Mouse (Mus musculus): ENCODE results near the gene Tmem107.

Tmem107 gene

DNA sequence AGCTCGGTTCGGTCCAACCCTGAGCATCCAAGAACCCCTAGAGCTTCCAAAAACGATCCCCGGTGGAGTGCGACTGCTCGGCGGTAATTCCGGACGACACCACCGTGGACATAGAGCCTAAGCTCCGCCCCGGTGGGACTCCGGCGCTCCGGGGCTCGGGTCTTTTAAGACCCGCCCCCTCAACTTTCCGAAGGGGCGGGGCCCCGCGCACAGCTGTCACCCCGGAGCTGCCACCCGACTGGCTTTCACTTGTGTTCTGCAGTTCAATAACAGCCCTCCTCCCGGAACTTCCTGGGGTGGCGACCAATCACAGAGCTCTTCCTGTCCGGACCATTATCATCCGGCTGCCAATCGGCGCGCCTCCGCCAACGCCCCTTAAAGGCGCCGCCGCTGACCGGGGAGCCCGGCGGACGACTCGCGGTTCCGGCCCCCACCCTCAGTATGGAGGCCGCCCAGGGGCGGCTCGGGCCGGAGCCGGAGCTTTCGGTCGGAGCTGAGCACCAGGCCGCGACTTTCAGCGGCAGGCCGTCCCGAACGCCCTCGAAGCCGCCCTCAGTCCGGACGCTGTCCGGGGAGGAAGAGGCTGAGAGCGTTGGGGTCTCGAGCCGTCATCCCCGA, 11.1 kb upstream of the Tmem107 start, which contains the start of gene Borcs6:
TSS of gene Borcs6 (plus strand) at position 361 of the 618 bp plus-strand sequence.
- DNase-seq (ENCODE audit: low read depth, low spot score), result peak; percentile 98

DNA sequence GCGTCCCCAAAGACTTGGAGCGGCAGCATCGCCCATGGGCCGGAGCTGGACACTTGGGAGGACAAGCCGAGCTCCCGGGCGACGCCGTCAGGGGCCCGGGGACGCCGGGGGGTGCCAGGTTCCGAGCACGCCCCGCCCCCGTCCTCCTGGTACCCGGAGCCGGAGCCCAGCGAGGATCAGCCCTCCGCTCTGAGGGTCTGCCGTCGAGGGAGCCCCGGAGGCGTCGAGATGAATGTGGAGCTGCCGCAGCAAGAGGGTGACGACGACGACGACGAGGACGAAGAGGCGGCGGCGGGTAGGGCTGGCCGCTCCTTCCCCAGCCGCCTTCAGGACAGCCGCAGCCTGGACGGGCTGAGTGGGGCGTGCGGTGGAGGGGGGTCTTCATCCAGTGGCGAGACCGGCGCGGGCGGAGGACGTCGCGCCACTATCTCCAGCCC, 10.6 kb upstream of the Tmem107 start:
- DNase-seq (ENCODE audit: low read depth, low spot score), result no peak

DNA sequence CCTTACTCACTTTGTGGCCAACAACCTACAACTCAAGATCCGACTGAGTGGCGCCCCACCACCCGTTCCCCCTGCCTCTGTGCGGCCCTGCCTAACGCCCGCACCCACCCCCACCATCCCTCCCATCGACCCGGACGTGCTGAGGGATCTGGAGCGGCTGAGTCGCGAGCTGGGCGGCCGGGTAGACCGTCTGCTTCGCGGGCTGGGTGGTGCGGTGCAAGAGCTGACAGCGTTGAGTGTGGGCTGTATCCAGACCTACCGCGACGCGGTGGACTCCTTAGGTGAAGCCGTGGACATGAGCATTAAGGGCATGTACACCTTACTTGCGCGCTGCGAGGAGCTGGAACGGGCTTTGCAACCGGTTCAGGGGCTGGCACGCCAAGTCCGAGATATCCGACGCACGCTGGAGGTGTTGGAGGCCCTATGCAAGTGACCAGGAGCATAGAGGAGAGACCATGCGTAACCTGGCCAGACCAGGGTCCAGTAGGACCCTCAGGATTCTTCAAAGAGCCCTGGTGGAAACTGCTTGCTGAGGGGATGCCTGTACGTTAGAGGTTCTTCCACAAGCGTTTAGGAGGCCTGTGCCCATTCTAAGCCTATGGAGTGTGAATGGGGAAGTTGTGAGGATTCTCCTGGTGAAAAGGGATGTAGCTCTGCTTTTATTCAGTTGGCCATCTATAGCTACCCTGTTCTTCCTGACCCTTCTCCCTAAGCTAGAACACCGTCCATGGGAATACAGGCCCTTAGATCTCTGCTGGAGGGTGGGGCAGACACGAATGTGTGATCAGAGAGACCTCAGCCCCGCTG, 10.0 kb upstream of the Tmem107 start:
- no peak for DNase-seq (ENCODE audit: low read depth, low spot score)

DNA sequence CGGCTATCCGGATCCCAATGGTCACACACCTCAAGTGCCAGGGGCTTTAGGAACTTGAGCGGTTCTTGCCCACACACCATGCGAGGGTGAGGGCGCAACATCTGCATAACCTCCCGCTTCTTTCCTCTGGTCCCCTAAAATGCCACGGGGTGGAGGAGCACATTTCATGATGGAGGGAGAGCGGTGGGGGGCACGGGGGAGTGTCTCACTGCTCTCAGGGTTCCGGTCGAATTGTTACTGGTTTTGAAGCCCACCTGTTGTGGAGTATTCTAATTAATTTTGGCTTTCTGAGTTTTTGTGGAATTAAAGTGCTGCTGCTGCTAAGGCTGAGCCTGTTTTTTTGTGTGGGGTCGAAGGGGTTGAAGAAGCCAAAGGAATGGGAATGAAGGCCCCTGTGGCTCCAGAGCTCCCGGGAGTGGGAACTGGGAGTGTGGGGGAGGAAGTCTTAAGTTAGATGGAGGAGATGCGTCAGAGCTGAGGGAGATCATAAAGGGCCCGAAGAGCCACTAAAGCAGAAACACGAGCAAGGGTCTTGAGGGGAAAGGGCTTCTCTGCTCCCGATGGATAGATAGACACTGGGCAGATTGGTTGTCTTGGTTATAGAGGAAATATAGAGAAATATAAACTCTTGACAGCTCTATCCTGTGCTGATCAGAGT, 9.2 kb upstream of the Tmem107 start:
- DNase-seq (ENCODE audit: low read depth, low spot score), result no peak

DNA sequence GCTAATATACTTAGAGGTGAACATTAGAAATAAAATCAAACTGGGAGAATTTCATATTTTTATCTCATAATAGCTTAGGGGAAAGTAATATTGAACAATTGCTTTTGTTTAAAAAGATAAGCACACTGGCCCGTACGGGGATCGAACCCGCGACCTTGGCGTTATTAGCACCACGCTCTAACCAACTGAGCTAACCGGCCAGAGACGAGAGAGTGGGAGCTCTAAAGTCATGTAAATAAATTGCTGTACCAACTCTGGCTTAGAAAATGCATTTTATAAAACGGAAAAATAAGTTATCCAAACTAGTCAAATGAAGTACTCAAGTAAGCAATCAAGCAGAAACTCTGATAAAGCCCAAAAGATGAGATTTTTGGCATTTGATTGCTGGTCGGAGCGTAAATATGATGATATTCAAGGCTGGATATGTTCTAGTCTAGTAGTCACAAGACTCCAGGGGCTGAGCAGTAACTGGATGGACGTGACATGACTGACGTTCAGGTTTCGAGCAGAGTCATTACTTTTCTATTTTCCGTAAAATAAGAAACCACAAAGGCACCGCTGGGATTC, 8.3 kb upstream of the Tmem107 start:
- DNase-seq (ENCODE audit: low read depth, low spot score), result peak; percentile 78

DNA sequence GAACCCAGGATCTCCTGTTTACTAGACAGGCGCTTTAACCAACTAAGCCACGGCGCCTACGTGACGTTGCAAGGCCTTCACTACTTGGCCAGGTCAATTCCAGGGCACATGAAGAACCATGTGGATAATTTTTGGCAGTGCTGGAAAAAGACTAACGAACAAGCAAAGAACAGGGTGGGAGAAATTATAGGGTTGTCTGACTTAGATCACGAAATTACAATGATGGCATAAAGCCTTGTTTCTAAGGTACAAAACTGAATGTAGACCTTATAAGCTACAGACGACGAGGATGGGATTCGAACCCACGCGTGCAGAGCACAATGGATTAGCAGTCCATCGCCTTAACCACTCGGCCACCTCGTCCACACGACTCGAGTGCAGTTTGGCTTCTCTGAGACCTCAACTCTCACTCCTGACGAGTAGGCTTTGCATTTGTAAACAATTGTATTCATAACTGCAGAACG, 7.8 kb upstream of the Tmem107 start:
- DNase-seq (ENCODE audit: low read depth, low spot score), result peak; percentile 94

DNA sequence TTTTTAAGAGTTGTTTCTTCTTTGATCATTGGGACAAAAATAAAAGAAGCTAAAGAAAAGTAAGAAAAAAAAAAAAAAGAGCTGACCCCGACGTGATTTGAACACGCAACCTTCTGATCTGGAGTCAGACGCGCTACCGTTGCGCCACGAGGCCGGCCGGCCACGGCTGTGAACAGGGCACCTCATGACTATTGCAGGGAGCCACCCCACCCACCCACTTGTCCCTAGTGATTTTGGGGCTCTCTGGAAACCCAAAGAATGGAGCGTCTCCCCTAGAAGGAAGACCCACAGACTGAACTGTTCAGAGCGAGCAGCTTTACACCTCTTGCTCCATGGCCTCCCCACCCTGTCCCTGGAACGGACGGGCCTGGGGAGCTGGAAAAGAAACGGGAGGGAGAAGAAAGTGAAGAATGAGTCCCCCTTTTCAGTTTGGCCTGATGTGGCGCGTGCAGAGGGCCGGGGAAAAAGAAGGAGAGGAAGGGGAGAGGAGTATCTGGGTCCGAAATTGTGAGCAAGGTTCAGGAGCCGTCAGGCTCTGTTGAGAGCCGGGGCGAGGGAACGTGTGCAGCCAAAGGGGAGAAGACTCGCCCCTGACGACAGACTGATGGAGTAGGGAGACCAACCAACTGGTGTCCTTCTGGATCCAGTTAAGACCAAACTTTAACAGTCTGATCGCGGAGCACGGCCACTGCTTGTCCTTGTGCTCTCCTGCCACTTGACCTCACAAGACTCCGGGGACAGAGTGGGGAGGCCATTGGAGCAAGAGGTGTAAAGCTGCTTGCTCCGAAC, 7.0 kb upstream of the Tmem107 start:
- peak; percentile 82 for DNase-seq (ENCODE audit: low read depth, low spot score)

DNA sequence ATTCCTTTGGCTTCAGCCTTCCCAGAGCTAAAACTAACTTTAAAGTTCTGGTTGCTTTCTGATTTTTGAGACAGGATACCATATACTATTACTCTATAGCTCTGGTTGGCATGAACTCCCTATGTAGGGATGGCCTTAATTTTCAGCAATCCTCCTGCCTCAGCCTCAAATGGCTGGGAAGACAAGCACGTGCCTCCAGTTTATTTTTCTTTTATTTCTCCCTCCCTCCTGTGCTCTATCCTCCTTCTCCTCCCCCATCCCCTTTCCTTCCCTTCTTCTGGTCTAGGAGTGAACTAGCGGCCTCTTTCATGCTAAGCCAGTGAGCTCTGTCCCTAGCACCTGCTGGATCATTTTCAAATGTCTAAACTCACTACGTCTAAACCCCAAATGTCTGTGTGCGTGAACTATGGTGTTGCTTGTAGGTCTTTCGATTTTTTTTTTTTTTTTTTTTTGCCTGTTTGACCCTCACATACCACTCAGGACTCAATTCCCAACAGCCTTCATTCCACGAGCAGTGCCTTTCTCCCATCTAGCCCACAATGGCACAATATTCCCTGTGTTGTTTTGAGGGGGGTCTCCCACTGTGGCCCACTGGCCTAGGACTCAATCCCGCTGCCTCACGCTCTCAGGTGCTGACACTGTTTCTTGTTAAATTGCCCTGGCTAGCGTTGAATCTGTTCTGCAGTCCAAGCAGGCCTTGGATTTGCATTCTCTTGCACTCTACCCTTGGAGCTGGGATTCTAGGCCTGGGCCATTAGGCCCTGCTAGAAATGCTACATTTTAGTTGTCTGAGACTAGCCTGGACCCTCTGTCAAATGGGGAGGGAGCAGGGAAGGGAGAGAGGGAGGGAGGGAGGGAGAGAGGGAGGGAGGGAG, 6.1 kb upstream of the Tmem107 start:
- DNase-seq (ENCODE audit: low read depth, low spot score), result no peak

DNA sequence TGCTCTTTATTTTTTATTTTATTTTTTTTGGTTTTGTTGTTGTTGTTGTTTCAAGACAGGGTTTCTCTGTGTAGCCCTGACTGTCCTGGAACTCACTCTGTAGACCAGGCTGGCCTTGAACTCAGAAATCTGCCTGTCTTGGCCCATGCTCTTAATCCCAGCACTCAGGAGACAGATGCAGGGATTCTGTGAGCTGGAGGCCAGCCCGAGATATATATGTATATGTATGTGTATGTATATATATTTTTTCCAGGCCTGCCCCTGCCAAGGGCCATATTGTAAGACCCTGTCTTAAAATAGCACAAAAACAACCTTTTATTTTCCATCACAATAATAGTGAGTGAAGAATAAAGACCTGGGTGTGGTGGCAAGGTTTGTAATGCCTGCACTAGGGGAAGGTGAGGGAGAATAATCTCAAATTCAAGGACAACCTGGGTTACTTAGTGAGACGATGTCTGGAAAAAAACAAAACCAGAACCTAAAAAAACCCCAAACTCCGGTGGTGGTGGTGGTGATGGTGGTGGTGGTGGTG, 5.1 kb upstream of the Tmem107 start:
- no peak for DNase-seq (ENCODE audit: low read depth, low spot score)

DNA sequence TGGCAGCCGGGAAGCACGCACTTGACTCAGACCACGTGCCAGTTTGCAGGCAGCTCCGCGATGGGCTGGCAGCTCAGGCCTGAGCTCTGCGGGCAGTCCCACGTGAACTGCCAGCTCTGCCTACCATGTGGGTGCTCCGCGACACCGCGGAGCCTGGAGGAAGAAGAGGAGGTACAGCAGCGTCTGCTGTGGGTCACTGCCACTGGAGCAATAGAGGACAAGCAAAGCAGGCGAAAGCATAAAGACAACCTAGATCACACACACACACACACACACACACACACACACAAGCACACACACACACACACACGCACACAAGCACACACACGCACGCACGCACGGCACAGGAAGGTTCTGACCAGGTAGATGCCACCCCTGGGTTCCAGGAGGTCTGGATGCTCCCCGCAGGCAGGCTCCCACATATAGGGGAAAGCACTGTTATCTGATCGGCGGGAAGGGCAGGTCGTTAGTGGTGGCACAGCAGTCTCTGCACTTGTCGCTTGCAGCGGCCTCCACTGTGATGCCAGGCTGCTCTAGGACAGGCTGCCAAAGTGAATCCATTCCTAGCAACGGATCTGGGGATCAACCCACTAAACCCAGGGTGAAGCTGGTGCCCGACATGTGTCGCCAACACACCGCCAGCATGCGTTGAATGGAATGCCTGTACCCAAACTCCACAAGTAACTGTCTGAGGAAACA, 4.3 kb upstream of the Tmem107 start:
- DNase-seq (ENCODE audit: low read depth, low spot score), result no peak

DNA sequence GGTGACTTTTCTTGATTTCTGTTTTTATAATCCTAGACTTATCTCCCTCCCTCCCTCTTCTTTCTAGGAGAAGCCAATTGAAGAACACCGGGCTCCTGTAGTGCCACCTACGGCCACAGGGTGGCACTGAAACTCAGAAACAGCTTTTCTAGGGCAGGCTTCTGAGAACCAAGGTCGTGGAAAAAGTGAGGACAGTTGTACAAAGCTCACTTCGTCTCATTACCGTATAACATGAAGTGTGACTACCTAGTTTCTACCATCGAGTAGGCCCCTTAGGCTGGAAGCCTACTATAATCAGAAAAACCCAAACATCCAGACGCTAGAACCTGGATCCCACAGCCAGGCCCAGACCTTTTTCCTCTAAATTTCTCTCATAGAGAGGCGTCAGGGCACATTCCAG, 3.6 kb upstream of the Tmem107 start:
- peak; percentile 89 for DNase-seq (ENCODE audit: low read depth, low spot score)

DNA sequence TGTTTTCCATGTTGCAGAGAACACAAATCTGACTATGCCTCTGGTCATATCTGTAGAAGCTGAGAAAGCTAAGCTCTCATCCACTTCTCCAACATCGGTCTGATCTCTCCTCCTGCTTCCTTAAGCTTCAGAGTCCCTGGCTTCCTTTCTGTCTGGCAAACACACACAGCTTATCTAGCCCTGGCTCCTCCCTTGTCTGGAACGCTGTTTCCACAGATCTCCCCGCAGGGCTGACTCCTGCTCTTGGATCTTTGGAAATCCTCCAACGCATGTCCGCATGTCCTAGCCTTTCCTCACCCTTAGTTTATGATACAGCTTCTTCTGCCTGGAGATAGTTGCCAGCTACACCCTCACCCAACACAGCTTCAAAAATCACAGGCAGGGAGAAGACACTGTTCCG, 3.0 kb upstream of the Tmem107 start:
- no peak for DNase-seq (ENCODE audit: low read depth, low spot score)

DNA sequence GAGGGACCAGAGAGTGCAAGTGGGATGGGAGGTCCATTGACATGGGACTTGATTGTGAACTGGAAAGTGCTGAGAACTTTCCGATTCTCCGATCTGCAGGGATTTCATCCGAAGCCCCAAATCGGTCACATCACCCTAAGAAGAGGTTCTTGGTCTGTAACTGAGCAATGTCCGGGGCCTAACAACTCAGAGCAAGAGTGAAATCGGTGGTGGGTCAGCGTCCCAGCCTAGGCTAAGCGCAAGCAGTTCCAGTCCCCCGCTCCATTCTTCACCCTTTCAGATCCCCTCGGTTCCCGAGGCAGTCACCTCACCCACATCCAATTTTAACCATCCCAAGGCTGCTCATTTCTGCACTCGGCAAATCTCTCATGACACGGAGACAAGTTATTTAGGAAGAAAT, 513 bp upstream of the Tmem107 start:
- DNase-seq (ENCODE audit: low read depth, low spot score), result no peak

DNA sequence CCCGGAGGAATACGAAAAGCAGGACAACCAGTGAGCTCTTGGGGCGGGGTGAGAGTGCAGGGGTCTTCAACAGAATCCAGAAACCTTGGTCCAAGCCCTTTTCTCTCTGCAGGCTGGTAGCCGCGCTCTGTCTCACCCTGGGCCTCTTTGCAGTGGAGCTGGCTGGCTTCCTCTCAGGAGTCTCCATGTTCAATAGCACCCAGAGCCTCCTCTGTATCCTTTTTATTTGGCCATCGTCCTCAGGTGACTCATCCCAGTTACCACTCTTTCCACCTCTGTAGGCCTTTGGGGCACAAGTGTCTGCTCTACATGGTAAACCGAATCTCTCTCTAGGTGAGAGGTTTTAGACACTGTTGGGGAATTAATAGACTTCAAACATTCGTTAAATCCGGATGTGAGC, 656 bp downstream of the Tmem107 start:
- DNase-seq (ENCODE audit: low read depth, low spot score), result no peak

DNA sequence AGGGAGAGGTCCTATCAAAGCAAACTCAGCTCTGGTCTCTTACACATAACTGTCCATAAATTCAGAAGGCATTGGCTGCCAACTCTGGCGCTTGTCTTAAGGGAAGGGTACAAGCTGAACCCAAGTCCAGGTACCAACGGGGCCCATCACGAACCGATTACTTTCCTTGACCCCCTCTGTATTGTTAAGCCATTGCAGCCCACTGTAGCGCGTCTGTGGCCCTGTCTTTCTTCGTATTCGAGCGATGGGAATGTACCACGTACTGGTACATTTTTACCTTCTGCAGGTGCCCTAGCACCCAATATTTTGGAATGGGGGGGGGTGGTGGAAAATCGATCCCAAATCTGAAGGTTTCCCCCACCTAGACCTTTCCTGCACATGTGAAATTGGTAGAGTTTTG, 1.6 kb downstream of the Tmem107 start:
- no peak for DNase-seq (ENCODE audit: low read depth, low spot score)

DNA sequence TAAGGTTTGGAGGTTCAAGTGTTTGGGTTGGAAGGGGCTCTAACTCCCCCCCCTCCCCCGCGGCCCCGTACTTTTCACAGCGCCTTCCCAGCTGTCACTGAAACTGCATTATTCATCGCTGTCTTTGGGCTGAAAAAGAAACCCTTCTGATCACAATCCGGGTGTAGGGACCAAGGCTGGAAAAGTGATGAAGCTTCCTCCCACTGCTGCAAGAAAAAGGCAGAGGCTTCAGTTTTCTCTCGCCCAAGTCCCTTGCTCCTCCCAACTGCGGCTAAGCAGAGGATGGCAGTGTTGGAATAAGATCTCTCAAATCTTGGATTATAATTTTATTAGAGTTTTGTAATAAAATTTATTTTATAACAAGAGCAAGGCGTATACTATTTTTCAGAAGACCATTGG, 2.1 kb downstream of the Tmem107 start:
- no peak for DNase-seq (ENCODE audit: low read depth, low spot score)

DNA sequence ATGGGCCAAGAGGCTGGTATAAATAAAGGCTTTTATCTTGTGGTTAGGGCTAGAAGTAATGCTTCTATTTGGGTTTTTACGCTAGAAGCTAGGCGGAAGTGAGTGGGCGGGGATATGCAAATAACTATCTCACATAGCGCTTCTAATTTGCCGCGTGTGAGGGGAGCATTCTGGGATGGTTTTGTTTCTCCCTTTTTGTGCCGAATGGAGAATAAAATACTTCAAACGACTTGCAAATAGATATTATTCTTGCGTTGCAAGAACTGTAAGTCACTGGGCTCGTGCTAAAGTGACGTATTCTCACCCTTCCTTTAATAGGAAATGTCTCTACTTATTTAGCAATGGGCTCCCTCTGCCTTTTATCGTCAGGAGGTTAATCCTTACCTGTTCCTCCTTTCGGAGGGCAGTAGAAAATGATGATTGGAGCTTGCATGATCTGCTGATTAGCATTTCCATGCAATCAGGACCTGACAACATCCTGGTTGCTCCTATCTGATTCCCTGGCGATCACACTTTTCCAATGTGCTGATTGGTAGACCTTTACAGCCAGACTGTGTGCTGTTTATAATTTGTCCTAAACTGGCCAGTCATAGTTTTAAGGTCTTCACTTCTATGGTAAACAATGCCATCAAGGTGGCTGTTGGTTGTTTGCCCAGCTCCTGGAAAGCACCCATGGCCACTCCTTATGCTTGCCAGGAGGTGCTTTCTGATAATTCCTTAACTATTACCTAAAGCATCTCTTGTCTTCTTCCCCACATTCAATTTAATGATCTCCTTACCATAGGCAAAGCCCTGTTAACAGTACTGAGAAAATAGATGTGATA, 2.7 kb downstream of the Tmem107 start:
- peak; percentile 94 for DNase-seq (ENCODE audit: low read depth, low spot score)

DNA sequence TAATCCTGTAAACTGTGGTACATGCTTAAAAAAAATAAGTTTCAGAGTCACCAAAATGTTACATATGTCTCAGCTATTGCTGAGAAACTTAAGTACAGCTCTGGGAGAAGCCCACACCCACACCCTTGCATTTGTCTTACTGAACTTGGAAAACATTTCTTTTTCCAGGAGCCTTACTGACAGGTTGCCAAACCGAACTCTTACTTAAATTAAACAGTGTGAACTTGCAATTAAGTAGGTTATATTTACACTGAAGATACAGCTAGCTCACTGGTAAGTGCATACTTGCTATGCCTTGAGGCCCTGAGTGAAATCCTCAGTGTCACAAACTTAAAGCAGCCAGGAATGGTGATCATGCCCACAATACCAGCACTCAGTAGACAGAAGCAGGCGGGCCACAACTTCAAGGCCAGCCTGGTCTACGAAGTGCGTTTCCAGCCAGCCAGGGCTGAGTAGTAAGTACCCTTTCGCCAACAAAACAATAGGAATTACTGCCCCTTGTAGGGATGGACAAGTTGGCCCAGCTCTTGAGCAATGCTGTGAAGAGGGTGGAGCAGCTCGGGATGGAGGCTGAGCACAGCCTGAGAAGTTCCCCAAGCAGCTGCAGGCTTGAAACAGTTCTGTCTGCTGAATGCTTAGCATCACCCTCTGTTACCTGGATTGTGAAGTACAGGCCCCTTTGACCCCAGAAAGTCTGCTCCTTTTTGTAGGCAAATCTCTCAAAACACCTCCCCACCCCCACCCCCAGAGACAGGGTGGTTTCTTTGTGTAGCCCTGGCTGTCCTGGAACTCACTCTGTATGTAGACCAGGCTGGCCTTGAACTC, 3.6 kb downstream of the Tmem107 start:
- no peak for DNase-seq (ENCODE audit: low read depth, low spot score)

All from mesoderm, embryonic 11.5 days (tissue).